Mouse (Mus musculus): Measurements from ENCODE around the gene Gm21028. TPM values are rescaled to one million over a fixed set of nuclear protein-coding genes. Genes with fewer than 3 reads are reported as not detected.
"Not testable (repeated sequence)": the region's sequence is repeated elsewhere in the genome, so short reads cannot be mapped to it uniquely, and the experiment has no call there.

The Gm21028 gene
- polyA plus RNA-seq (2015; fragmentation: Nextera tagmentation; extraction: Ambion mirVana): not detected in 2 replicates

- Histone ChIP-seq H3K27me3 (ENCODE audit: control insufficient read depth, insufficient read depth, low read depth, low read length) (no peaks in the 10 kb centered on the region), H3K36me3 (ENCODE audit: control insufficient read depth, insufficient read depth) (no peaks in the 10 kb centered on the region), H3K4me3 (ENCODE audit: low read depth, low read length) (no peak within 1 kb of the TSS), H3K4me1 (ENCODE audit: control insufficient read depth, low read depth, low read length) (no peaks in the 10 kb centered on the region), H3K9ac (ENCODE audit: low read depth, low read length) (no peak within 1 kb of the TSS), H3K27ac (ENCODE audit: low read length) (no peak within 1 kb of the TSS), H3K4me2 (ENCODE audit: low read depth, low read length) (no peak within 1 kb of the TSS), H3K9me3 (replicated peaks; ENCODE audit: control insufficient read depth, low read length) (no peaks in the 10 kb centered on the region)
- ATAC-seq (ENCODE audit: low read depth): no peak
- WGBS (ENCODE audit: insufficient replicate concordance): 70% methylated on average over 5 of the region's 5 CpGs
Observed at GRCm38 (mm10) chr7:42578488-42578887, at the start of gene Gm21028. Gm21028 (minus strand) TSS chr7:42578588.

GRCm38 (mm10) chr7:42595666-42596065, 17.3 kb upstream of the Gm21028 start:
- H3K9ac ChIP-seq (ENCODE audit: low read depth, low read length); H3K36me3 ChIP-seq (ENCODE audit: control insufficient read depth, insufficient read depth); H3K27me3 ChIP-seq (ENCODE audit: control insufficient read depth, insufficient read depth, low read depth, low read length); H3K9me3 ChIP-seq (replicated peaks; ENCODE audit: control insufficient read depth, low read length); ATAC-seq (ENCODE audit: low read depth); H3K4me2 ChIP-seq (ENCODE audit: low read depth, low read length); H3K27ac ChIP-seq (ENCODE audit: low read length); H3K4me3 ChIP-seq (ENCODE audit: low read depth, low read length); H3K4me1 ChIP-seq (ENCODE audit: control insufficient read depth, low read depth, low read length): not testable (repeated sequence)

GRCm38 (mm10) chr7:42592413-42592812, 14.0 kb upstream of the Gm21028 start, which contains the start of gene Zfp977:
Zfp977 (minus strand) TSS chr7:42592547.
- not testable (repeated sequence) for H3K9me3 ChIP-seq (replicated peaks; ENCODE audit: control insufficient read depth, low read length); ATAC-seq (ENCODE audit: low read depth); H3K27ac ChIP-seq (ENCODE audit: low read length); H3K4me2 ChIP-seq (ENCODE audit: low read depth, low read length); H3K9ac ChIP-seq (ENCODE audit: low read depth, low read length); H3K27me3 ChIP-seq (ENCODE audit: control insufficient read depth, insufficient read depth, low read depth, low read length); H3K4me3 ChIP-seq (ENCODE audit: low read depth, low read length); H3K36me3 ChIP-seq (ENCODE audit: control insufficient read depth, insufficient read depth); H3K4me1 ChIP-seq (ENCODE audit: control insufficient read depth, low read depth, low read length)
- 74% methylated on average over 11 of the region's 11 CpGs for WGBS (ENCODE audit: insufficient replicate concordance)

- not testable (repeated sequence) for H3K4me2 ChIP-seq (ENCODE audit: low read depth, low read length); H3K9me3 ChIP-seq (replicated peaks; ENCODE audit: control insufficient read depth, low read length); H3K36me3 ChIP-seq (ENCODE audit: control insufficient read depth, insufficient read depth); H3K4me3 ChIP-seq (ENCODE audit: low read depth, low read length); H3K27me3 ChIP-seq (ENCODE audit: control insufficient read depth, insufficient read depth, low read depth, low read length); ATAC-seq (ENCODE audit: low read depth); H3K4me1 ChIP-seq (ENCODE audit: control insufficient read depth, low read depth, low read length); H3K27ac ChIP-seq (ENCODE audit: low read length); H3K9ac ChIP-seq (ENCODE audit: low read depth, low read length)
Observed at GRCm38 (mm10) chr7:42591311-42591710, 12.9 kb upstream of the Gm21028 start.

- no peak for ATAC-seq (ENCODE audit: low read depth)
- H3K9me3 ChIP-seq (replicated peaks; ENCODE audit: control insufficient read depth, low read length): no peaks in the 10 kb centered on the region; the same call in 1 of the 2 replicates
- H3K27ac ChIP-seq (ENCODE audit: low read length): no peak overlapping the region
- H3K27me3 ChIP-seq (ENCODE audit: control insufficient read depth, insufficient read depth, low read depth, low read length): no peaks in the 10 kb centered on the region
- H3K4me3 ChIP-seq (ENCODE audit: low read depth, low read length): no peak overlapping the region
- H3K36me3 ChIP-seq (ENCODE audit: control insufficient read depth, insufficient read depth): no peaks in the 10 kb centered on the region
- H3K9ac ChIP-seq (ENCODE audit: low read depth, low read length): no peak overlapping the region
- no peaks in the 10 kb centered on the region for H3K4me1 ChIP-seq (ENCODE audit: control insufficient read depth, low read depth, low read length)
- H3K4me2 ChIP-seq (ENCODE audit: low read depth, low read length): no peak overlapping the region
- 63% methylated on average over 3 of the region's 3 CpGs for WGBS (ENCODE audit: insufficient replicate concordance)
Observed at GRCm38 (mm10) chr7:42551766-42552165, 26.6 kb downstream of the Gm21028 start.

Small RNAs within 50 kb of the gene (microRNA-seq; reads per million reads assigned to microRNA genes)
- gene Gm24938: not detected

Other genes with a start within 250 kb of the Gm21028 start
- gene 4933421I07Rik, start 130.5 kb downstream of the Gm21028 start, polyA plus RNA-seq (2015; fragmentation: Nextera tagmentation; extraction: Ambion mirVana): not detected in 2 replicates
- 2.9 and 3.0 TPM in 2 replicates for gene Zfp141, start 72.8 kb downstream of the Gm21028 start, polyA plus RNA-seq (2015; fragmentation: Nextera tagmentation; extraction: Ambion mirVana)
- 0.14 and 0.17 TPM in 2 replicates for gene Zfp977, start 14.0 kb upstream of the Gm21028 start, polyA plus RNA-seq (2015; fragmentation: Nextera tagmentation; extraction: Ambion mirVana)
- 0.59 and 0.71 TPM in 2 replicates for gene Zfp976, start 64.0 kb upstream of the Gm21028 start, polyA plus RNA-seq (2015; fragmentation: Nextera tagmentation; extraction: Ambion mirVana)
- 1.5 and 1.7 TPM in 2 replicates for gene Zfp975, start 114.2 kb upstream of the Gm21028 start, polyA plus RNA-seq (2015; fragmentation: Nextera tagmentation; extraction: Ambion mirVana)
- not detected in 2 replicates for gene Gm17067, start 148.4 kb upstream of the Gm21028 start, polyA plus RNA-seq (2015; fragmentation: Nextera tagmentation; extraction: Ambion mirVana)
- gene Vmn2r62, start 214.9 kb upstream of the Gm21028 start, polyA plus RNA-seq (2015; fragmentation: Nextera tagmentation; extraction: Ambion mirVana): not detected in 2 replicates

Measured in liver, embryonic 16.5 days (tissue).